Mouse (Mus musculus): ENCODE measurements around the gene Gprc5c. TPM values are rescaled to one million over a fixed set of nuclear protein-coding genes. Genes with fewer than 3 reads are reported as not detected.
A peak's percentile ranks its signal among the peaks of the same experiment; 100 is the strongest.

Gene Gprc5c
- total RNA-seq, 2 experiments from 2014 or later, result not detected

DNA sequence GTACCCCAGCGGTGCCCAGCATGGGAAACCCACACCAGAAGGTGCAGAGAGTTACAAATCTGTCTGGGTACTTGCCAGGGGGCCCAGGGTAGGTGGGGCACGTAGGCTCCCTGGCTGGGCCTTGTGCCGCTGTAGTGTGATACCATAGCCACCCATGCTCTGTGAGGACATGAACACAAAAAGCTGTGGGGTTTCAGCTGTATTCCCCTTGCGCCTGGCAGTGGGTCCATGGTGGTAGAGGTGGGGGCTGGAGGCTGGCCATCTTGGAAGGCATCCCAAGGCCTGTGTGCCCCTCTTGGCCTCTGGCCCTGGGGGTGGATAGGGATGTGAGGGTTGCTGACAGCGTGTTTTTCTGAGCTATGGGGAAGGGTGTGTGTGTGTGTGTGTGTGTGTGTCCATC is 15.0 kb downstream of the Gprc5c start:
- ATAC-seq (replicated peaks; ENCODE audit: low FRiP score, poor library complexity, severe bottlenecking), result no peak

DNA sequence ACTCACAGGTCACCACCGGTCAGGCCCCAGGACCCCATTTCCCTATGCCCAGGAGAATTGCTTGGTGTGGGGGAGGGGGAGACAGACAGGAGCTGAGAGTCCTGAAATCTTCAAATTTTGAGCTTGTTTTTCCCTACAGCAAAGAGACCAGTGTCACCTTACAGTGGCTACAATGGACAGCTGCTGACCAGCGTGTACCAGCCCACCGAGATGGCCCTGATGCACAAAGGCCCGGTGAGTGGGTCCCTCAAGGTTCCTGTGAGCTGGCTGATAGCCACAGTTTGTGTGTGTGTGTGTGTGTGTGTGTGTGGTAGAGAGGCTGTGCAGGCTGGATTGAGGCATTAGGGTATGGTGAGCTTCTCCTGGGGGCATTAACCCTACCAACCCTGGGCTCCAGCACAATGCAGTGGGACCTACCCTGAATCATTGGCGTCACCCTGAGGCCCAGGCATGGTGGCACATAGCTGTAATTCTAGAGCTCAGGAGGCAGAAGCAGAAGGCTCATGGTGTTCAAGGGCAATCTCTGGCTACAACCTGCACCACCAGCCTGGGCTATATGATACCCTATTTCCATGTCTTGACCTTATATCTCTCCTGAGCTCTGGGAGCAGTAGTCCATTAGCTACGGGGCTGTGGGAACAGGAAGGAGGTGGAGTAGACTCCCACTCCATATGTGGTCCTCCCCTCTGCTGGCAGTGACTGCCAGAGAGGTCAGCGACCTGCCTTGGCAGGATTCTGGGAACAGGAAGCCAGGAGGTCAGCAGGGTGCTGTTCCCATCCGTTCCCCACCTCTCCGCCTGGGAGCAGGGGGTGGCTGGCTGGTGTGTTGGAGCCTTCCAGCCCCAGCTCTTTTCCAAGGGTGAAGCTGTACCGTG is 15.8 kb downstream of the Gprc5c start:
- no peak for ATAC-seq (replicated peaks; ENCODE audit: low FRiP score, poor library complexity, severe bottlenecking)

DNA sequence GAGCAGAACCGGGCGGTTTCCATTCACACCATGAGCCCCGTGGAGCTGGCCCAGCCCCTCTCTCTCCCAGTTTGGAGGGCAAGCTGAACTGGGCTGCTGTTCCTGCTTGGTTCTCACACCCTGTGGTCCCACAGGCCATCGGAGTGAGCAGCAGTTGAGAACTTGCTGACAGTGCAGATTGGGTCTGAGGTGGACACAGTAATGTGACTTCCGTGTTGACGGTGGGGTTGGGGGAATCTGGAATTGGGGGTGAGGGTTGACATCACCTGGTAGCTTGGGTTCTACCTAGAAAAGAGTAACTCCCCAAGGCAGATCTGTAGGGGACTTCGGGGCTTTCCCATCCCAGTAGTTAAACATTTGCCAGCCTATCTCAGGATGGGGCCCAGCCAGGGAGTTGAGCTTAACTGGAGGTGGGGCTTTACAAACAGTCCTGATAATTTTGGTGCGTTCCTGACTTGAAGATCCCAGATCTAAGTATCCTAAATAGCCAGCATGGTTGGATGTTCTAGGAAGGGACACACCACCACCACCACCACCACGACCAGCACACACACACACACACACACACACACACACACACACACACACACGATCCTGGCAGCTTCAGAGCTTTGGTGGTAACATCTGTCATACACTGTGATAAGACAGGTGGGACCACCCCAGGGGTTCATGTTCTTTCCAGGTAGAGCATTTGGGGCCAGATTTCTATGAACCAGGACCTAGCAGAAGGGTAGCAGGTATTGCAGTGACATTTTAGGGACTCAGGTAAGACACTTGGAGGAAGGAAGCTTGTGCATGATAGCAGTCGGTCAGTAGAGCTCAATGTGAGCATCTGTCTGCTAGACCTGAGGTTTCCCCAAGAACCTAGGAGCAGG is 16.6 kb downstream of the Gprc5c start:
- no peak for ATAC-seq (replicated peaks; ENCODE audit: low FRiP score, poor library complexity, severe bottlenecking)

DNA sequence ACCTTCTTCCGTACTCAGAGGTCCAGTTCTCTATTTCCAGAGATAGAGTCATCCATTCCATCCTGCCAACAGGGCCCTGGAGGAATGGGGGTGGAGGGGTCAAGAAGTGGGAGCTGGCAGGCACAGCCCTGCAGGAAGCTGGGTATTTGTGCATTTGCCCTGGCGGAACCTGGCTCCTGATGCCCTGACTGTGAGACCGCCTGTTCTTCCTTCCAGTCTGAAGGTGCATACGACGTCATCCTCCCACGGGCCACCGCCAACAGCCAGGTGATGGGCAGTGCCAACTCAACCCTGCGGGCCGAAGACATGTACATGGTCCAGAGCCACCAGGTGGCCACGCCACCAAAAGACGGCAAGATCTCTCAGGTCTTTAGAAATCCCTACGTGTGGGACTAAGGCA is 17.3 kb downstream of the Gprc5c start:
- ATAC-seq (replicated peaks; ENCODE audit: low FRiP score, poor library complexity, severe bottlenecking), result no peak

DNA sequence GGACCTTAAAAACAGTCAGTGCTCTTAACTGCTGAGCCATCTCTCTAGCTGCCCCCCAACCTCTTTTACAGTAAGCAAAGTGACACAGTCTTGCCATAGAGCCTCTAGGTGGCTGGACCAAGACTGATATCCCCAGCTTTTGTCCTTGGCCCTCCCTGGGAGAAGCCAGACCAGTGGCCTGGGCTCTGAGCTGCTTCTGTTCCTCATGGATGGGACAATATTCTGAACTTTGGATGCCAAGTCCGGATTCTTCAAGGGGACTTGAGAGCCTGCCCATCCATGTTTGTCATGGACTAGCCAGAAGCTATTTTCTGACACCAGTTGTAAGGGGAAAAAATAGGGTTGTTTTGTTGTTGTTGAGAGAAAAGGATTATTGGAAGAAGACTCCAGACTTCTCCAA is 18.8 kb downstream of the Gprc5c start:
- no peak for ATAC-seq (replicated peaks; ENCODE audit: low FRiP score, poor library complexity, severe bottlenecking)

DNA sequence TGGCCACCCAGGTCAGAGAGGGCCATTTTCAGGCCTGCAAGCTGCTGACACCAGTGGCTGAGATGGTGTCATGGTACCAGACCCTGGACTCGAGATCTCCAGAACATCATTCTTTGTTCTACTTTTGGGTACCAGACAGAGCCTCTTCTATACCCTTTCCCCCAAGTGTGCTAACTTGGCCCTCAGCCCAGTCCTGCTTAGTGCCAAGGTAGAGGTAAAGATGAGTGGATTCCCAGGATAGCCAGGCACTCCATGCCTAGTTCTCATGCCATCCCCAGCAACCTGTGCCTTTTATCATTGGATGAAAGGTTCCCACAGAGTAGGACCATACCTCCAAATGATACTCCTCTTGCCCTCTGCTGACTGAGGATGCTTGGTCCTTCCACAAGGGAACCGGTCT is 20.6 kb downstream of the Gprc5c start:
- ATAC-seq (replicated peaks; ENCODE audit: low FRiP score, poor library complexity, severe bottlenecking), result no peak

DNA sequence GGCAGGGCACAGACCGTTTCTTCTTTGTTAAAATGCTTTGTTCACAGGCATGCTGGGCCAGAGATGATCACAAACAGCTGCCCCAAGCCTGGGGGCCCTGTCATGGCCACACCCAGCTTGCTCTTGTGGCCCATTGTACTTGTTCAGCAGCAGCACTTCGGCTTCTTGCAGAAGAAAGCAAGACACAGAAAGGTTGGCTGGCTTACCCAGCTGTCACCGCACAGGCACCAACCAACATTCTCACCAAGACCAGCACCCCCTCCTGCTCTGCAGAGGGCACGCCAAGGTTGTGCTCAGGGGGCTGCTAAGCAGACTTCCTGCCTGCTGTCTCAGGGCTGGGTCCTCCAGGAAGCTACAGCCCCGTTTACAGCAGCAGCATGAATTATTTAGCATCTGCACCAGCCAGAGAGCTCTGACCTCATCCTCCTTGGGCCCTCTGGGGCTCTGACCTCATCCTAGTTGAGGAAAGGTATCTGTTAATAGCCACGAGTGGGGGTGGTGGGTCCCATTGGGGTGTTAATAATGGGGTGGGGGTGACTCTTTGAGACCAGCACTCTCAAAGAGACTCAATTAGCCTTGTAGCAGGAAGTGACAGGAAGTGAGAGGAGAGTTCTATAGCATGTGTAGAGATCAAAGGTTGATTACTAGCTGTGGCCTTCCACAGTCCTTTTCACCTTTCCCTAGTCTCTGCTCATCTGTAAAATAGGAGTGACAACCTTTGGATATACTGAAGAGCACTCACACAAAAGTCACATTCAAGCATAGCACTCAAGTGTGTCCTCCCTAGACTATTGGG is 22.3 kb downstream of the Gprc5c start:
- ATAC-seq (replicated peaks; ENCODE audit: low FRiP score, poor library complexity, severe bottlenecking), result no peak

DNA sequence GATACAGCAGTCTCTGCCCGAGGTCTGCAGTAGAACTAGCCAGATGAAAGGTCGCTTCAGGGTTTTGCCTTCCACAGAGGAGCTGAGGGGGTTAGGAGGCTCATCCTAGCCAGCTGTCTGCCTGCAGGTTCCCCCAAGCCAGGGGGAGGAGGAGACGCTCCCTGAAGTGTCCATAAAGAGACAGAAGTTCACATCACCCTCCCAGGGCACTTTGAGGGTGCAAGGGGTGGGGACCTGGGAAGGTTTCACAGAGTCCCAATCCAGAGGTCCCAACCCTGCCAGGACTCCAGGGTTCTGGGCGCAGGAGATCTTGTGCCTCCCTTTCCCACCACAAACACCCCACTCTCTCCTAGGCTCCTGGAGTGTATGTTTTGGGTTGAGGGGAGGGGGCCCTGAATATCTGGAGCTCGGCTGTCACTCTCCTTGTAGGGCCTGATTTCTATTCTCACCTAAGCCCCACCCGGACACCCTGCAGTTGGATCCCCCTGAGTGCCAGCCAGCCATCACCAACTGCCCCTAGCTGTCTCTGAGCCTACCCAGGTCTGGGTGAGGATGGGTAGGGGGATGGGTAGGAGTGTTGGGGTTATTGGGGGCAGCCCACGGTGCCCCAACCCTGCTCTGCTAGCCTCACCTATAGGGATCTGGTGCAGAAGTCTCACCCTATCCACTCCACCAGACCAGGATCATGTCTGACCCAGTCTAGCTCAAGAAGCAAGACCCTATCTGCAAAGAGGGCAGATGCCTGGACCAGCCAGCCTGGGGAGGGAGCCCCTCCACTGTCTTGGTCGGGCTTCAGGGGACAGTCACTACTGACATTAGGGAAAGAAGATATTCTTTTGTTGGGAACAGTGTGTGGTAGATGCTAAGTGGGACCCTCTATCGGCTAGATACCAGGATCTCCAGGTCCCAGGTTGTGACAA is 23.5 kb downstream of the Gprc5c start:
- ATAC-seq (replicated peaks; ENCODE audit: low FRiP score, poor library complexity, severe bottlenecking), result 0 out of 2 replicates have a peak, but pooled peaks have one; percentile 20

DNA sequence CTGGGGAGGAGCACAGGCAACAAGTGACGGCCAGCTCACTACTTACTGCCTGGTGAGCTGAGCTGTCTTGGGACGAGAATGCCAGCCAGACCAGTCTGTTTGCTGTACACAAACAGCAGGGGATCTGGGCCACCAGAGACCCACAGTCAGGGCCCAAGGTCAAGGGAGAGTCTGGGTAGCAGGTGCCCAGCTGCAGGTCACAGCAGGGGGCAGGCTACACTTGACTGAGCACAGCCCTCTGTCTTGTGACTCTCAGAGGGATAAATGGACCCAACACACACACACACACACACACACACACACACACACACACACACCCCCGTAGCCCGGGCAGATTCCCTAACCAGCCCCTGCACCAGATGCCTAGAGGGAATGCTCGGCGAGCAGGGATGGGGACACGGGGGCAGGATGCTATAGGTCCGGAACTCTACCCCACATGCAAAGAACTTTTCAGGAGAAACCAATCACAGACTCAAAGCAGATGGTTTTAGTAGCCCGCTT is 24.4 kb downstream of the Gprc5c start:
- ATAC-seq (replicated peaks; ENCODE audit: low FRiP score, poor library complexity, severe bottlenecking), result no peak

DNA sequence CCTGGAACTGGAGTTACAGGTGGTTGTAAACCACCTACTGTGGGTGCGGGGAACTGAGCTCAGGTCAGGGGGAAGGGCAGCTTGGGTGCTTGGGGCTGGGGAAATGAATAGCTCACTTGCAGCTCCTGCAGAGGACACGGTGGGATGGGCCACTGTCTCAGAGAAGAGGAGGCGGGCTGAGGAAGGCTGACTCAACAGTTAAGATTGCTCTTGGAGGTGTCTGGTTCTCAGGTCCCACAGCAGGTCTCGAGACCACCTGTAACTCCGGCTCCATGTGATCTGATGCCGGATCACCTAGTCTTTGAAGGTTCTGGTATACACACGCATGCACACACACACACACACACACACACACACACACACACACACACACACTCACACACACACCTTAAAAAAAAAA is 25.2 kb downstream of the Gprc5c start:
- ATAC-seq (replicated peaks; ENCODE audit: low FRiP score, poor library complexity, severe bottlenecking), result no peak

DNA sequence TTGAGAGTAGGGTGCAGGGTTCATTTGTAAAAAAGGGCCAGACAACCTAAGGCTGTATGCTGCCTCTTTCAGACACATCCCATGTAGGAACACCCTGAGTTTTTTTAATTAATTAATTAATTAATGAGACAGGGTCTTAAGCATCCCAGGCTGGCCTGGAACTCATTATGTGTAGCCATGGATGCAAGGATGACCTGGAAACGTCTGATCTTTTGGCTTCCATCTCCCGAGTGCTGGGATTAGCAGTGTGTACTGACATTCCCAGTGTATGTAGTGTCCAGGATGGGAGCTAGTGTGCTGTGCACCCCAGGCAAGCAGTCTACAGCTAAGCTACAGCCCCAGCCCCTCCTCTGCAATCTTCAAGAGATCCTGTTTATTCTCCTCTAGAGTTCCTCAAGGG is 25.7 kb downstream of the Gprc5c start:
- no peak for ATAC-seq (replicated peaks; ENCODE audit: low FRiP score, poor library complexity, severe bottlenecking)

DNA sequence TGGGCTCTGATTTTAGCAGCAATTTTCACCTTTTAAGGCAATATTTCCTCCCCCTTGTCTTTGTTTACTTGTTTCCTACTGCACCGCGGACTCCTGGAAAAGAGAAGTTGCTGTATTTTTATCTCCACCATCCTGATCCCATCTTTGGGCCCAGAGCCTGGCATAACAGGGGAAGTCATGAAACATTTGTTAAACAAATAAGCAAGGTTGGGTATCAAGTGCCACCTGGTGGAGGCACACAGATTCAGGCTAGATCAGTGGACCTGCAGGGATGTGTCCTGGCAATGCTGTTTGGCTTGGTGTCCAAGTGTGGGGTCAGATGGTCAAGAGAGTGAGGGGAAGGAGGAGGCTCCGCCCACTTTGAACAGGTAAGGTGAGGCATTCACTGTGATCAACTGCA is 26.2 kb downstream of the Gprc5c start:
- no peak for ATAC-seq (replicated peaks; ENCODE audit: low FRiP score, poor library complexity, severe bottlenecking)

DNA sequence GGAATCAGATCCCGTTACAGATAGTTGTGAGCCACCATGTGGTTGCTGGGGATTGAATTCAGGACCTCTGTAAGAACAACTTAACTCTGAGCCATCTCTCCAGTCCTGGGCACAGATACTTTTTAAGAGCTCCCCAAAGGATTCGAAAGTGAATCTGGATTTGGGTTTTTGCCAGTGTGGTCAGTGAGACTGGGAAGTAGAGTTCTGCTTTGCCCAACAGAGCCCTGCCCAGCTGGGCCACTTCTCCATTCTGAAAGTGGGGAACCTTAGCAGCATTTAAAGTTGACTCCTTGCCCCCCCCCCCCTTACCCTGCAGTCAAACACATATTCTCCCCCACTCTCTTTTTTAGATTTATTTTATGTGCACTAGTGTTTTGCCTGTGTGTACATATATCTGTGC is 28.7 kb downstream of the Gprc5c start:
- no peak for ATAC-seq (replicated peaks; ENCODE audit: low FRiP score, poor library complexity, severe bottlenecking)

DNA sequence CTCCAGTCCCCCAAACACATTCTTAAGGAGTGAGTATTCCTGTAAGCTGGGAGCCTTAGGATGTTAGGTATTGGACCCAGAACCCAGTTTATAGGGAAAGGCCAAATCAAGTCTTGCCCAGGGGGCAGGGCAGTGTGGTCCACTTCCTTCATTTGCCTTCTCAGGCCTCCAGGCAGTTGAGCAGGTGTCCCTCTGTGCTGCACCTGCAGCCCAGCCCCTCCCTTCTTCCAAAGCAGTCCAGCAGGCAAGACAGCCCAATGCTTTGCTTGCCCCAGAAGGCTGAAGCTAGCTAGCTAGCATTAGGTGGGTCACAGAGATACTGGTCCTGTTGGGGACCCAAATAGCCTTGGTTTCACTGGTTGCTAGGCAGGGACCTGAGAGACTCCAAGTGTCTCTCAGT is 29.2 kb downstream of the Gprc5c start:
- no peak for ATAC-seq (replicated peaks; ENCODE audit: low FRiP score, poor library complexity, severe bottlenecking)

DNA sequence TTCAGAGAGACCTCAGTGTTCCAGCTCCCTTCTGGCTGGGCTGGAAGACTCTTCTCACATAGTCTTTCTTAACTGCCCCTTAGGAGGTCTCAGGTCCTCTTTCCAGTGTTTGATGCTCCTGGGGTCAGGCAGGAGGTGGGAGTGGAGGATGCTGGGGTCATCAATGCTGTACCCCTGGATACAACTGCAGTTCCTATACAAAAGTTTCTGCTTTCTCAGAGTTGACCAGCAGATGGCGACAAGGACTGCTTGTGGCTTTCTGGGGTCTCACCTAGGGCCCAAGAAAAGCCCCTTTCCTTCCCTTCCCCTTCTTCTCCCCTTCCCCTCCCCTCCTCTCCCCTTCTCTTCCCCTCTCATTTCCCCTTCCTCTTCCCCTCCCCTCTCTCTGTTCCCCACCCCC is 29.6 kb downstream of the Gprc5c start:
- no peak for ATAC-seq (replicated peaks; ENCODE audit: low FRiP score, poor library complexity, severe bottlenecking)

DNA sequence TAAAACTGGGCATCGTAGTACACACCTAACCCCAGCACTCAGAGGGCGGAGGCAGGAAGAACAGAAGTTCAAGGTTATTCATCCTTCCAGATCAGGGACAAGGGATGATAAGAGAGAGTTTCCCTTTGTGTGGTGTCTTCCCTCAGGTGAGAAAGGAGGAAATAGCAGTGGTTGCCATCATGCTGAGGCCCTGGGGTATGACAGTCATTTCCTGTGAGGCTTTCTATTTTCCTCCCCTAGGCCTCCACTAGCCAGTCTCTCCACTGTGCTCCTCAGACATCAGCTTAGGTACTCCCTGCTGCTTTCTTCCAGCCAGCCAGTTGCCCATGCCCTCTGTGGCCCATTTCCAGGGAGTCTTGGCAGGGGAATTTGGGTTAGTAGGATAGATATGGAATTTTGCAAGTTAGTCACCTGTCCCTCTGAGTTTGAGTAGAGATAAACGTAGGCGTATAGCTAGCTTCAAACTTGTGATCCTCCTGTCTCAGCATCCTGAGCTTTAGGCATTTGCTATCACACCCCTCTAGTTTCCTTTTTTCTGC is 32.4 kb downstream of the Gprc5c start:
- no peak for ATAC-seq (replicated peaks; ENCODE audit: low FRiP score, poor library complexity, severe bottlenecking)

DNA sequence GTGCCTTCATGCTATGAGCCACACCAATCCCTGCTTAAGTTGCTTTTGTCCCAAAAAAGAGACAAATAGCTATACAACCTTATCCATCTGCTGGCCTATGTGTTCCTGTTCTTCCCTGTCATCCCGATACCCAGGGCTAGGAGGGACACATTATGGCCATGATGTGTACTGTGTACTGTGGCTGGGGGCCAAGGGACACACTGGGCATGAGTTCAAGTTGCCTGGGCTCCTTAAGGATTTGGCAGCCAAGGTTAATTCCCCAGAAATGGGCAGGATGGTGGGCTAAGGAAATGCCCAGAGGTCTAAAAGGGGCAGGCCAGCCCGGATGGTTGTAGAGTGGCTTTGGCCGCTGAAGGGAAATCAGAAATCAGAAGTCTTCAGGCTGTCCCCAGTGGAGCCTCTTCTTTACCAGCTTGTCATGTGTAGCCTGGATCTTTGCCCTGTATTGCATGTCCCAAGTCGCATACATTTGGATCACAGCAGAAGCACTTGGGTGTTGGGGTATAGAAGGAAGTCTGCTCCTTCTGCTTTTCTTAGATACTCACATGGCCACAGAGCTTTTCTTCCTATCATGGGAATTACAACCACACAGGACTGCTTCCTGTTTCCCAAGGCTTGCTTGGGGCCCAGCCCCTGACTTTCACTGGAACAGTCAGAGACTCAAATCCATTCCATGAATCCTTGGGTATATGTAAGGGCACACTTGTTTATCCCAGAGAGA is 33.6 kb downstream of the Gprc5c start:
- ATAC-seq (replicated peaks; ENCODE audit: low FRiP score, poor library complexity, severe bottlenecking), result no peak

DNA sequence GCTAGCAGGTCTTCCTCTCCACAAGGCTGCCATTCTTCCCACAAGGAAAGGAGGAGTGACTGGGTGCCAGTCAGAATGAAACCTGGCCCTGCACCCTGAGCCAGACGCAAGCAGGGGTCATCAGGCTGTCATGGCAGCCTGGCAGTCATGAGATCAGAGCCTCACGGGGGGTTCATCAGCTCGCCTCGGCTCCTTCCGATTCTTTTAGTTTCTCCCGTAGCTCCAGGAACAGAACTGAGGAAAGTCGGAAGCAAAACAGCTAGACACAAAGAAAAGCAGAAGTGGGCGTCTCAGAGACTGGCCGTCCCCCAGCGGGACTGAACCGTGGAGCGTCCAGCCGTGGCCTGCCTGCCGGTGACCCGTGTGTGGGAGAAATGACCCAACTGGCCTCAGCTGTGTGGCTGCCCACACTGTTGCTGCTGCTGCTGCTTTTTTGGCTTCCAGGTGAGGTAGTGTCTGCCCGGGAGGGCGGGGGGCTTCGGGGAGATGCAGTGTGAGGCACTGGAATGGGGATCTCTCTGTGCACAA is 39.1 kb downstream of the Gprc5c start, which contains the start of gene Cd300a:
TSS of gene Cd300a (plus strand) at position 51 of the 528 bp plus-strand sequence.
- ATAC-seq (replicated peaks; ENCODE audit: low FRiP score, poor library complexity, severe bottlenecking), result no peak
